Mouse (Mus musculus): ENCODE data around the gene Hacd1.

Hacd1 gene

GRCm38 (mm10) chr2:14005121-14005520 is 50.8 kb downstream of the Hacd1 start:
- DNase-seq (ENCODE audit: low read depth), result no peak

DNA sequence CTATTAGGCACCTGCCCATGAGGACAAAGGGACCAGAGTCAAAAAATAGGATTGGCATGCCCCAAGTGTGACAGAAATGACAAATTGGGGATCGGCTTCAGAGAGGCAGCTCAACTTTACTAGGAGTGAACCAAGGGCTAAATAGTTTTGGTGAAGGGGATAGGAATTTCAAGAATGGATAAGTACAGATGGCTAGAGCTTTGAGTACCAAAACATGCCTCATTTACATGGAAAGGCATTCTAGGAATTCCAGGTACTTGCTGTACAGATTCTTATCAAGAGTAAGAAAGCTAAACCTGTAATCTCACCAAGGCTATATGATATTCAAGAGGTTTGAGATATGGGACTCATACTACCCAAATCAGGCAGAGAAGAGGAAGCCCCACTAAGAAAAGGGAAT is 95.8 kb downstream of the Hacd1 start:
- DNase-seq (ENCODE audit: low read depth), result no peak

- DNase-seq (ENCODE audit: low read depth), result no peak
Measured at GRCm38 (mm10) chr2:13956463-13956862, 99.5 kb downstream of the Hacd1 start.

GRCm38 (mm10) chr2:13938118-13938517 is 117.8 kb downstream of the Hacd1 start:
- peak; percentile 31 for DNase-seq (ENCODE audit: low read depth)

DNA sequence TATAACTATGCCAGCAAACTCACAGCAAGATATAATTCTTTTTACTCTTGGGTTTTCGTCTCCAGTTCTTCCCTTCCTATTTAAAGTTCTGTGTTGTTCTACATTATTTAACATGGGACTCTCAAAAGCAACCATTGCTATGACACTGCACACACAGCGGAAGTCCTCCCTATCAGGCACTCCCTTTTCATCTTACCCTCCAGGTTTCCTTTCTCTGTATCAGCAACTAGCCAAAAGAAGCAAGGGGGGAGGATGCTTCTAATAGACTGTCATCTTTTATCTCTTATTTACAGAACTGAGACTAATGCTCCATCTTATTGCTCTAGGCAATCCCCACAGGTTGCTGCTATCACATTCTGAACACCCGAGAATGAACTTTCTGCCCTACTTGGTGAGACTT is 120.6 kb downstream of the Hacd1 start:
- DNase-seq (ENCODE audit: low read depth), result no peak

GRCm38 (mm10) chr2:13932253-13932652 is 123.7 kb downstream of the Hacd1 start:
- peak; percentile 33 for DNase-seq (ENCODE audit: low read depth)

DNA sequence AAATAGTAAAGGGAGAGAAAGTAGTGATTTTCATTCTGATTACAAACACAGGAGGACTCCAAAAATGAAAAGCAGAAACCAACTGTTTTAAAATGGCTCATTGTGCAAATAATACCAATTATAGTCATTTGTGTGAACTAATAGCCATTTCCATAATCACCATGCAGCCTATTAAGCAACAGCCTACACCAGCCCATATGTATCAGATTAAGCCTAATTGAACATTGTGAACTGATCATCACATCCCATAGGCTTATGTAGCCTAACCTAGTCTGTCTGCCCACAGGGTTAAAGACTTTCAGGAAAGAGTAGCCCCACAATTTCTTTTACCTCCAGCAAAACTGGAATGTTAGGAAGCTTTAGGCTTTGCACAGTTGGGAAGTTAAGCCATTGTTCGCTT is 125.2 kb downstream of the Hacd1 start:
- DNase-seq (ENCODE audit: low read depth), result no peak

DNA sequence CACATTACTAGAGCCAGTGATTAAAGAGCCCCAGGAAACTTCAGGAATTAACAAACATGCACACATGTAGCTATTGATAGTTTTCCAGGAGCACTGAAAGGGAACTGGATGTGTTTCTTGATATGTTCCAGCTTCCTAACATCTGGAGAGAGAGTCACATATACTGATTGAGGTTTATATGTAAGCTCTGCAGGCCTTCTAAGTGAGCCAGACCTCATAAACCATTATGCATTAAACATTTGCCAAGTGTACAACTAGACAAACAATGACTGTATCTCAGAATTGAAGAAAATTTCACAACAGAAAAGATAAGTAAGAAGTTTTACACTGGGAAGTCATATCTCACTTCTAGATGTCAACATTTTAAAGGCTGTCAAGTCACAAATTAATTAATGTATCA is 167.4 kb downstream of the Hacd1 start:
- DNase-seq (ENCODE audit: low read depth), result no peak

GRCm38 (mm10) chr2:13857461-13857860 is 198.5 kb downstream of the Hacd1 start:
- DNase-seq (ENCODE audit: low read depth), result peak; percentile 34

DNA sequence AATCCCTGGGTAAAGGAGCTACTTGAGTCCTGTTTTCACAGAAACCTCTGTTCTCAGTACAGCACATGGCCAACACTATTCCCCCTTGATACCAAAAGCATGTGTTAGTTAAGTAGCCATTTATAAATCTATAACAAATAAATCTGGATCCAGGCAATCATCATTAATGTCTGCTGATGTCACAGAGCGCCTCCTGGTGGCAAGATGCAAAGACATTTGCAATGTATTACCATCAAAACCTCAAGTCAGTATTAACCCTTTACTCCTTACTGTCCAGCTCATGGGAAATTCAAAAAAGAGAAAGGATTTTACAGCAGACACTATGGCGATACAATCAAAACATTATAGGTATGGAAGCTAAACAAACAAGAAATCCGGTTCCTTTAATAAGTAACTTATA is 200.4 kb downstream of the Hacd1 start:
- DNase-seq (ENCODE audit: low read depth), result peak; percentile 55

GRCm38 (mm10) chr2:13836310-13836709 is 219.6 kb downstream of the Hacd1 start:
- no peak for DNase-seq (ENCODE audit: low read depth)

- no peak for DNase-seq (ENCODE audit: low read depth)
Measured at GRCm38 (mm10) chr2:13834989-13835388, 220.9 kb downstream of the Hacd1 start.

GRCm38 (mm10) chr2:13816645-13817044 is 239.3 kb downstream of the Hacd1 start:
- no peak for DNase-seq (ENCODE audit: low read depth)

DNA sequence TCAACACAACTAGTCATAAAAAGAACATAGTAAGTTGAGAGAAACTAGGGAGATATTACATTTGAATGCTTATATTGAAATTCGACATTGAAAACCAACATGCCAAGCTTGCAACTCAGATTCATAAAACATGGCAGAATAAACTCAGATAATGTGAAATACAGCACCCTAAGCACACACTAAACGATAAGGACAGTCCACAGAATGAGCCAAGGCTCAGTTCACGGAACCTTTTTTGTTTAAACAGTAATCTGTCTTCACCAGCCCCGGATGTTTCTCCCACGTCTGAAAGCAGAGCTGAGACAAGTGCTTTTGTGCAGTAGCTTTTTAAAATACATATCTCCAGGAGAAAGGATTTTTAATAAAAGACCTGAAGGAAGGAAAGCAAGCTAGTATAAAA is 247.3 kb downstream of the Hacd1 start:
- DNase-seq (ENCODE audit: low read depth), result no peak

DNA sequence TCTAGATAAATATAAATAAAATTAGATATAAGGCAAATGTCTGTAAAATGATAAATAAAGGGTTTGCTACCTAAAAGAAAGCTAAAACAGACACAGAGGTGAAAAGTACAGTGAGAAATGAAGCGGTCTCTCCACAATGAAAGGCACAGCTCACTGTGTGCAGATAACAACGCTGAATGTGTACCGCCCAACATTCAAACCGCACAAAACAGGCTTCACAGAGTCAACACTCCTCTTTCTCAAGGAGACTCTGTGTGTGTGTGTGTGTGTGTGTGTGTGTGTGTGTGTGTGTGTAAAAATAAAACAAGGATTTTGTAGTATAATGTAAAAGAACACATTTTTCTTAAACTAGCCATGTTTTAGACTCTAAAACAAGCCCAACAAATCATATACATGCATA is 247.9 kb downstream of the Hacd1 start:
- no peak for DNase-seq (ENCODE audit: low read depth)

- peak; percentile 34 for DNase-seq (ENCODE audit: low read depth)
Measured at GRCm38 (mm10) chr2:13806120-13806519, 249.8 kb downstream of the Hacd1 start.

GRCm38 (mm10) chr2:13800639-13801038 is 255.3 kb downstream of the Hacd1 start:
- DNase-seq (ENCODE audit: low read depth), result no peak
